Mouse (Mus musculus) ES-Bruce4 (cell line): ENCODE results near the gene Hmx2. TPM values are rescaled to one million over a fixed set of nuclear protein-coding genes. Genes with fewer than 3 reads are reported as not detected.

Source experiments
- H3K27ac ChIP-seq: 2 replicates; pipeline ENCODE4 v1.5.1; 2012; ENCODE audit warnings: low read length, inconsistent platforms; ENCODE audit not compliant: insufficient read depth
- H3K27me3 ChIP-seq: 2 replicates; pipeline ENCODE4 v1.6.1; 2012; ENCODE audit warnings: mild to moderate bottlenecking, low read length, inconsistent platforms; ENCODE audit not compliant: control insufficient read depth, poor library complexity, insufficient read depth, severe bottlenecking
- H3K36me3 ChIP-seq: 2 replicates; pipeline ENCODE4 v1.6.1; 2012; ENCODE audit warnings: inconsistent platforms, mild to moderate bottlenecking, low read length, moderate library complexity; ENCODE audit not compliant: control insufficient read depth, poor library complexity, insufficient read depth, severe bottlenecking
- H3K4me1 ChIP-seq: one replicate; pipeline ENCODE4 v1.8.1; 2011; ENCODE audit warnings: low read length; ENCODE audit not compliant: control insufficient read depth, insufficient read depth
- H3K4me3 ChIP-seq: 2 replicates; pipeline ENCODE4 v1.5.1; 2011; ENCODE audit warnings: low read depth, mild to moderate bottlenecking, low read length
- H3K9ac ChIP-seq: 2 replicates; pipeline ENCODE4 v1.6.1; 2012; ENCODE audit warnings: low read depth, mild to moderate bottlenecking, inconsistent platforms; ENCODE audit not compliant: poor library complexity, severe bottlenecking
- H3K9me3 ChIP-seq: replicated peaks from 2 replicates; pipeline ENCODE4 v1.6.1; 2012; ENCODE audit warnings: mild to moderate bottlenecking, low read length, inconsistent platforms; ENCODE audit not compliant: control insufficient read depth, poor library complexity, insufficient read depth, severe bottlenecking
- CTCF ChIP-seq: IDR thresholded peaks from one replicate; pipeline ENCODE4 v1.8.1; 2011; ENCODE audit warnings: low read depth, low read length
- EP300 ChIP-seq: IDR thresholded peaks from 2 replicates; pipeline ENCODE4 v1.6.1; 2011; ENCODE audit warnings: low read depth, low read length; ENCODE audit not compliant: insufficient read depth
- POLR2A ChIP-seq: IDR thresholded peaks from one replicate; pipeline ENCODE4 v1.8.1; 2011; ENCODE audit warnings: low read length; ENCODE audit not compliant: insufficient read depth
- polyA plus RNA-seq: library from polyadenylated mRNA; stranded (reverse); fragments of >200 nt; gene quantifications from 2 replicates; pipeline ENCODE4 v1.2.4, GENCODE M21; 2011; ENCODE audit warnings: low read depth; ENCODE audit not compliant: missing spikeins, insufficient read depth, insufficient read length

The Hmx2 gene
- polyA plus RNA-seq = 0.39 TPM in 1 of 2 replicates, not detected in the other

DNA sequence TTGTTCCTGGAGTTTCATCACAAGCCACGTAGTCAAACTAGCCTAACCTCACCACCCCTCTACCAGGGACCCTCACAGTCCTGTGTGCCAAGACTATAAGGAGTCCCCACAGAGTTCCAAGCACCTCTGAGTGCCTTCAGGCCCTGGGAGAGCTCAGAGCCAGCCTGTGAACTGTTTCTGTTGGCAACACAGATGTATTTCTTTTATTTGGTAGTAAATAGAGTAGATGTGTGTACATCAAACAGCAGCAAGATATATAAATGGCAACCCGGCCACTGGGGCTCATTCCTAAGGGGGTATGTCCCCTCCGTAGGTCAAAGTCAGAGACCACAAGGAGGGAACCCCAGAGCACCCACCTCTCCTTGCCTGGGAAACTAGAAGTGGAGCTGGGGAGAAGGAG is at the start of gene Hmx2:
Hmx2 (plus strand) TSS at position 301 of the 400 bp plus-strand sequence.
- H3K4me1 ChIP-seq = no peaks in the 10 kb centered on the region
- H3K27me3 ChIP-seq = peaks cover 62% of the 10 kb centered on the region
- H3K36me3 ChIP-seq = no peaks in the 10 kb centered on the region
- TF ChIP-seq EP300 (no peak), CTCF (no peak), POLR2A (no peak)
- H3K4me3 ChIP-seq = no peak within 1 kb of the TSS
- no peak within 1 kb of the TSS for H3K27ac ChIP-seq
- H3K9ac ChIP-seq = no peak within 1 kb of the TSS
- H3K9me3 ChIP-seq = no peaks in the 10 kb centered on the region

DNA sequence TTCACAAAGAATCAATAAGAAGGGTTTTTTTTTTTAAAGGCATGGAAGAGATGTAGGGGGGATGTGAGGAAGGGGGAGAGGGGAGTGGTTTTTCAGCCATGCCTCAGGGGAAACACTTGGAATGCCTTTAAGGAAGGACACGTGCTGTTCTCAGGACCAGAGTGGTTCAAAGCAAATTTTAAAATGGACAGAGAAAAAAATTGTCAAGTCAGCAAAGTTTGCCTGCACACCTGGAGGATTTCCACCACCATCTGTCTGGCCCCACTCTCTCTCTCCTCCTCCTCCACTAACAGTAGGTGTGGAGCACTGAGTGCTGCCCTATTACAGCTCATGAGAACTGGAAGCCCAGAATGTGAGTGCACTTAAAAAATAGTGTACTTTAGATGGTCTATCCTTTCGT is 44.8 kb upstream of the Hmx2 start:
- Histone ChIP-seq H3K36me3 (no peaks in the 10 kb centered on the region), H3K27me3 (no peaks in the 10 kb centered on the region), H3K9me3 (no peaks in the 10 kb centered on the region), H3K4me1 (no peaks in the 10 kb centered on the region), H3K4me3 (no peak overlapping the region), H3K9ac (no peak overlapping the region), H3K27ac (no peak overlapping the region)
- TF ChIP-seq EP300 = no peak

DNA sequence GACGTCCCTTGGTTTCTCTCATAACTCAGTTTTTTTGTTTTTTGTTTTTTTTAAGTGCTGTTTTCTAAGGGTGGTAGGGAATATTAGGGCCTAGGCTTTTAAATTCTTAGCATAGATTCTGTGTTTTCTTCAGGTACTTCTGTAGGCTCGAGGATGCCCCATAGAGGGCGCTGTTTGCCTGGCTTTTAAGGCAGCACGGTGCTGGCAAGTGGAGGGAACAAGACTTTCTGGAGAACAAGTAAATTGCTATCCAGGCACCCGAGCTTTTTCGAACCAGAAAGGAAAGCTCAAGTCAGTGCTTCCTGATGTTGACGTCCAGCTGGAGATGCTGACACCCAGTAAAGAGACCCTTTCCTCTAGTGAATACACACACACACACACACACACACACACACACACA is 8.6 kb upstream of the Hmx2 start:
- no peaks in the 10 kb centered on the region for H3K4me1 ChIP-seq
- no peak overlapping the region for H3K9ac ChIP-seq
- no peak overlapping the region for H3K4me3 ChIP-seq
- TF ChIP-seq CTCF = peak; percentile 89
- no peak for TF ChIP-seq EP300
- H3K36me3 ChIP-seq = no peaks in the 10 kb centered on the region
- no peaks in the 10 kb centered on the region for H3K9me3 ChIP-seq
- peaks cover 33% of the 10 kb centered on the region for H3K27me3 ChIP-seq
- H3K27ac ChIP-seq = no peak overlapping the region

DNA sequence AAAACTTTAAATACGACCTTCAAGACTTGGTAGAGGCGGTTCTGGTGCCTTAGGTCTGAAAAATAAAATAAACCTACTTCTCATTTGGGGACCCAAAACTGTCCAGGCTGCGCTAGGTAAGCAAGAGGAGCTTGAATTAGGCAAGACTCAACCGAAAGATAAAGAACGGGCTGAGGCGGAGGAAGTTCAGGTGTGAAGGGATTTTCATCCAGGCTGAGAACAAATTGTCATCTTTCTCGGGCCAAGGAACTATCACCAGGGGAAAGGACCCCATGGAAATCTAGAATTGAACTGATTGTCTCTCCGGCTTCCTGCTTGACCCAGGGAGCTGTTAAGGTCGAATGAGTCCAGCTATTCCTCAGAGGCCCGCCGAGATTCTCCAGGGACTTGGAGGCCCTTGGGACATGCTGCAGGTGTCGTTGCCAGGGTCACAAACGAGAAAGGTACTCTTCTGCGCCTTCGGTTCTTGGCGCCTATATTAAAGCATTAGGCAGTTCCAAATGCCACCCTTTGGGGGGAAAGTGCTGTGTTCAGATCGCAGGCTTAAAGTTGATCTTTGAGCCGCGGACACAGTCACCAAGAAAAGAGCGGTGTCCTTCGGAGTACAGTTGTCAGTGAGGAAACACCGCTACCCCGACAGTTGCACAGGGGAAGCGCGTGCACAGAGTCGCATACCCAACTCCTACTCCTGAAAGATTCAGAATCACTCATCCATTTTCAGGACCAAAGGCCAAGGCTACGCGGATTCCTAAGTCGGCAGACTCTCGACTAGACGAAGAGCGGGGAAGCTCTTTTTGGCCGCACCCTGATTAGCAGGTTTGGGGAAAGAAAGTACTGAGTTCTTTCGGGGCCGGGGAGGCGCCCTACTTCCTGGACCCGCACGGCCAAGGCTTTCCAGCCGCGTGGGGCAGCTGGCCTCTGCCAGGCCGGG is 7.1 kb upstream of the Hmx2 start:
- no peaks in the 10 kb centered on the region for H3K4me1 ChIP-seq
- no peaks in the 10 kb centered on the region for H3K36me3 ChIP-seq
- no peak overlapping the region for H3K27ac ChIP-seq
- H3K4me3 ChIP-seq = peak overlapping the region; percentile 62
- peaks cover 40% of the 10 kb centered on the region for H3K27me3 ChIP-seq
- TF ChIP-seq EP300 (no peak), POLR2A (no peak)
- no peak overlapping the region for H3K9ac ChIP-seq
- no peaks in the 10 kb centered on the region for H3K9me3 ChIP-seq

DNA sequence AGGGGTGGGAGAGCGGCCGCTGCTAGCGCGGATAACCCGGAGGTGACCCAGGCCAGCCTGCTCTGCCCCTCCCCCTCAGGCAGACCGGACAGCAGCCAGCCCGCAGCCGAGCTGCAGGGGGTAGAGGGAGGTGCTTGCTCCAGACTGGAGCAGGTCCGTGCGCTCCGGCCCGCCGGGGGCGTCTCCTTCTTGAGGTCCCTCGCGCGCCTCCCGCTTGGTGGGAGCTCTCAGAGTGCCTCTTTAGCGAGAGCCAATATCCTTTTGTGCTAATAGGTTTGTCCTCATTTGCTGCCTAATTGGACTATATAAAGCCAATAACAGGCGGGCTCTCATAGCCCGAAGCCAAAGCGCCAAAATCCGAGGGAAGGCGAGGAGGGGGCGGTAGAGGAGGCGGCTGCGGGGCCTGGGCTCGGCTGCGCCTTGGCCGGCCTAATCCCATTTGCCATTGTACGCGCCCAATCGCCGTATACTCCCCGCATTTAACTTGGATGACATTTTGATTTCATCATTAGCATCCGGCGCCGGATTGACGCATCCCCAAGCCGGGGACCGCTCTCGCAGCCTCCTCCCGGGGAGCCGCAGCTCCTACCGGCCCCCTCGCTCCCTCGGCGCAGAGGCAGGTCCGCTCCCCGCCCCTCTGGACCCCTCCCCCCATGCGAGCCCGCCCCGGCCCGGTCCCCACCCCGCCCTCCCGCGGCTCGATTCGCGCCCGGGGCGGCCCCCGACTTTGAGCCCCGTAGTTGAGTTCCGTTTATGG is 6.3 kb upstream of the Hmx2 start, which contains the start of gene Hmx3:
Hmx3 (plus strand) TSS at position 753 of the 757 bp plus-strand sequence.
- Histone ChIP-seq H3K4me3 (peak within 1 kb of the TSS; percentile 62), H3K27me3 (peaks cover 41% of the 10 kb centered on the region), H3K36me3 (no peaks in the 10 kb centered on the region), H3K9me3 (no peaks in the 10 kb centered on the region), H3K27ac (no peak within 1 kb of the TSS), H3K9ac (peak within 1 kb of the TSS; percentile 51), H3K4me1 (no peaks in the 10 kb centered on the region)
- TF ChIP-seq CTCF = no peak
- peak; percentile 41; the same call in 1 of the 2 replicates for TF ChIP-seq EP300
